Mouse (Mus musculus): ENCODE results near the gene Bhlhe23. TPM values are rescaled to one million over a fixed set of nuclear protein-coding genes. Genes with fewer than 3 reads are reported as not detected.

Bhlhe23 gene
- total RNA-seq (2015; ENCODE audit: low replicate concordance) (not detected in 2 replicates), total RNA-seq (2017; ENCODE audit: low replicate concordance) (not detected in 2 replicates)

- ATAC-seq (replicated peaks; ENCODE audit: low FRiP score, poor library complexity, severe bottlenecking), result no peak
These were observed at the start of gene Bhlhe23 for GRCm38 (mm10) chr2:180776793-180777192. Bhlhe23 (minus strand) TSS chr2:180776900.

GRCm38 (mm10) chr2:180825147-180825941 is 48.6 kb upstream of the Bhlhe23 start:
- no peak for ATAC-seq (replicated peaks; ENCODE audit: low FRiP score, poor library complexity, severe bottlenecking)

GRCm38 (mm10) chr2:180824724-180825123 is 48.0 kb upstream of the Bhlhe23 start:
- ATAC-seq (replicated peaks; ENCODE audit: low FRiP score, poor library complexity, severe bottlenecking), result no peak

GRCm38 (mm10) chr2:180824061-180824460 is 47.4 kb upstream of the Bhlhe23 start:
- ATAC-seq (replicated peaks; ENCODE audit: low FRiP score, poor library complexity, severe bottlenecking), result no peak

- ATAC-seq (replicated peaks; ENCODE audit: low FRiP score, poor library complexity, severe bottlenecking), result no peak
These were observed 45.8 kb upstream of the Bhlhe23 start for GRCm38 (mm10) chr2:180822476-180822875.

- no peak for ATAC-seq (replicated peaks; ENCODE audit: low FRiP score, poor library complexity, severe bottlenecking)
These were observed 42.8 kb upstream of the Bhlhe23 start for GRCm38 (mm10) chr2:180819504-180819903.

GRCm38 (mm10) chr2:180816440-180817065 is 39.9 kb upstream of the Bhlhe23 start:
- no peak for ATAC-seq (replicated peaks; ENCODE audit: low FRiP score, poor library complexity, severe bottlenecking)

- no peak for ATAC-seq (replicated peaks; ENCODE audit: low FRiP score, poor library complexity, severe bottlenecking)
These were observed 37.4 kb upstream of the Bhlhe23 start for GRCm38 (mm10) chr2:180813982-180814568.

- no peak for ATAC-seq (replicated peaks; ENCODE audit: low FRiP score, poor library complexity, severe bottlenecking)
These were observed 34.3 kb upstream of the Bhlhe23 start for GRCm38 (mm10) chr2:180811002-180811401.

GRCm38 (mm10) chr2:180809510-180809909 is 32.8 kb upstream of the Bhlhe23 start:
- no peak for ATAC-seq (replicated peaks; ENCODE audit: low FRiP score, poor library complexity, severe bottlenecking)

- ATAC-seq (replicated peaks; ENCODE audit: low FRiP score, poor library complexity, severe bottlenecking), result no peak
These were observed 29.3 kb upstream of the Bhlhe23 start for GRCm38 (mm10) chr2:180805966-180806365.

- ATAC-seq (replicated peaks; ENCODE audit: low FRiP score, poor library complexity, severe bottlenecking), result no peak
These were observed 19.3 kb upstream of the Bhlhe23 start for GRCm38 (mm10) chr2:180796008-180796407.

GRCm38 (mm10) chr2:180795597-180795996 is 18.9 kb upstream of the Bhlhe23 start:
- ATAC-seq (replicated peaks; ENCODE audit: low FRiP score, poor library complexity, severe bottlenecking), result no peak

GRCm38 (mm10) chr2:180794422-180794821 is 17.7 kb upstream of the Bhlhe23 start:
- no peak for ATAC-seq (replicated peaks; ENCODE audit: low FRiP score, poor library complexity, severe bottlenecking)

- ATAC-seq (replicated peaks; ENCODE audit: low FRiP score, poor library complexity, severe bottlenecking), result no peak
These were observed 15.0 kb upstream of the Bhlhe23 start for GRCm38 (mm10) chr2:180791674-180792073.

GRCm38 (mm10) chr2:180788843-180789242 is 12.1 kb upstream of the Bhlhe23 start:
- ATAC-seq (replicated peaks; ENCODE audit: low FRiP score, poor library complexity, severe bottlenecking), result no peak

- no peak for ATAC-seq (replicated peaks; ENCODE audit: low FRiP score, poor library complexity, severe bottlenecking)
These were observed 11.7 kb upstream of the Bhlhe23 start for GRCm38 (mm10) chr2:180788386-180788785.

GRCm38 (mm10) chr2:180787566-180788232 is 11.0 kb upstream of the Bhlhe23 start:
- ATAC-seq (replicated peaks; ENCODE audit: low FRiP score, poor library complexity, severe bottlenecking), result no peak

GRCm38 (mm10) chr2:180786732-180787131 is 10.0 kb upstream of the Bhlhe23 start:
- no peak; the same call in 1 of the 2 replicates for ATAC-seq (replicated peaks; ENCODE audit: low FRiP score, poor library complexity, severe bottlenecking)

GRCm38 (mm10) chr2:180780282-180780681 is 3.6 kb upstream of the Bhlhe23 start:
- no peak for ATAC-seq (replicated peaks; ENCODE audit: low FRiP score, poor library complexity, severe bottlenecking)
